Mouse (Mus musculus) left cerebral cortex, adult 9 months (tissue): ENCODE data around the gene Psmd2.

Experiments used
- DNase-seq, 2 experiments: peaks; one replicate each; pipeline ENCODE4 v3.0.0; 2022; ENCODE audit warnings: low spot score in 2 of 2

The Psmd2 gene

DNA sequence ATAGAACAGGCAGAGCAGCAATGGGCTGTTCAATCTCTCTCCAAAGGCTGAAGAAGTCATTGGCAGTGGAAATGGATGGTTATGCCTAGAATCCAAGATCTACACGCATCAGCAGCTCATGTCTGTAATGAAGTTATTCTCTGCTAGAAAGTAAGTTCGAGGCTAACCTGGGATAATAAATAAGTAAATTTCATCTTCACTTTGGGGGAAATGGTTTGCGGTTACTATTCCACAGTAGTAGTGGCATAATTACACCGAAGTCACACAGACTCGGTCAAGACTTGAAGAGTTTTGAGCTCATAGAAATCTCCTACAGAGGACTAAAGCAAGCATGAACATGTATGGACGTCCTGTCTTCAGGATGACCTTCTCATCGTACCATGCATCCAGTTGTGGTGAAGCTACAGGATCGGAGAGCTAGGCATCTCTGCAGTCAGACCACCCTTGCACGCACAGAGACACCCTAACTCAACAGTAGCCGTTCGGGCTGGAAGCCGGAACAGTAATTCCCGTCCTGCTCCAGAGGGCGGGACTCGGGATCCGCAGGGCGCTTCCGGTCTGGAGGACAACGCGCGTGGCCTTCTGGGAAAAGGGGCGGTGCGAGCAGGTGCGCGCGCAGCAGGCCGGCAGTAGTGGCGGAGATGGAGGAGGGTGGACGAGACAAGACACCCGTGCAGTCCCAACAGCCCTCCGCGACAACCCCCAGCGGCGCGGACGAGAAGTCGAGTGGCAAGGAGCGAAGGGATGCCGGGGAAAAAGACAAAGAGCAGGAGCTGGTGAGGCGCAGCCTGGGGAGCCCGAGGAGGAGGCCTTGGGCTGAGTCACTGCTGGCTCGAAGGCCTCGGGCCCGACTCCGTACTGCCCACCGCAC is at the start of gene Psmd2:
TSS of gene Psmd2 (plus strand) at position 577 of the 871 bp plus-strand sequence.
- peak; percentile 79 to 95 for DNase-seq

GRCm38 (mm10) chr16:20604705-20605104 is 46.7 kb upstream of the Psmd2 start:
- no peak for DNase-seq

DNA sequence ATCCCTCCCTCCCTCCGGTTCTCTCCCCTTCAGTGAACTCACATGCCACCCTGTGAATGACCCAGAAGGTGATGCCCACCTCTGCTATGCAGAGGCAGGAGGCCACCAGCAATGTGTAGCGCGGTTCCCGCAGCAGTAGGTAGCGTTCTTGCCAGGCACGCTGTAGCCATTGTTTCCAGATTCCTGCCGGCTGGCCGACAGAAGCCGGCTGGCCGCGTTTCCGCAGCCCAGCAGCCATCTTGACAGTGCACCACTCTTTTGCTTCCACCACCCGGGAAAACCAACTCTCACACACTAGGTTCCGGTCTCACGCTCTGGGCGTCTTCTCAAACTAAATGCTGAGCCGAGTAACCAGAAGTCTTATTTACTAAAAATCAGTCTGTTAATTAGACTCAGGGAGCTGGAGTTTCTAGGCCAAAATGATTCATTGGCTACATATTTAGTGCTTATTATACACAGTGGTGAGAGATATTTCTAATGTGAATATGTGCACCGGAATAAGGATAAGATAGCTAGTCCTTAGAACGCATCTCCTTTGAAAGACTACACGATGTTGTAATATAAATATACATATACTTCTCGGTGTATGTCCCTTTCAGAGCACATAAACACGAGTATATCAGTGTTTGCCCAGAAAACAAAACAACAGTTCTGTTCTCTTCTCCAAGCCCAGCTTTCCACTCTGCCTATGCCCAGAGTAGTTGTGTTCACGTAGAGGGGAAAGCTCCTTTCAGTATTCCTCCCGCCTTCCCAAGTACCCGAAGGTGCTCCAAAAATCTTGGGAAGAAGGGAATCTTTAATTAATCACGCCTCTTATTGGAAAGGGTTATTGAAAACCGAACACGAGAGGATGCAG is 40.7 kb upstream of the Psmd2 start:
- DNase-seq, result peak in 1 of 2 experiments; percentile 80

DNA sequence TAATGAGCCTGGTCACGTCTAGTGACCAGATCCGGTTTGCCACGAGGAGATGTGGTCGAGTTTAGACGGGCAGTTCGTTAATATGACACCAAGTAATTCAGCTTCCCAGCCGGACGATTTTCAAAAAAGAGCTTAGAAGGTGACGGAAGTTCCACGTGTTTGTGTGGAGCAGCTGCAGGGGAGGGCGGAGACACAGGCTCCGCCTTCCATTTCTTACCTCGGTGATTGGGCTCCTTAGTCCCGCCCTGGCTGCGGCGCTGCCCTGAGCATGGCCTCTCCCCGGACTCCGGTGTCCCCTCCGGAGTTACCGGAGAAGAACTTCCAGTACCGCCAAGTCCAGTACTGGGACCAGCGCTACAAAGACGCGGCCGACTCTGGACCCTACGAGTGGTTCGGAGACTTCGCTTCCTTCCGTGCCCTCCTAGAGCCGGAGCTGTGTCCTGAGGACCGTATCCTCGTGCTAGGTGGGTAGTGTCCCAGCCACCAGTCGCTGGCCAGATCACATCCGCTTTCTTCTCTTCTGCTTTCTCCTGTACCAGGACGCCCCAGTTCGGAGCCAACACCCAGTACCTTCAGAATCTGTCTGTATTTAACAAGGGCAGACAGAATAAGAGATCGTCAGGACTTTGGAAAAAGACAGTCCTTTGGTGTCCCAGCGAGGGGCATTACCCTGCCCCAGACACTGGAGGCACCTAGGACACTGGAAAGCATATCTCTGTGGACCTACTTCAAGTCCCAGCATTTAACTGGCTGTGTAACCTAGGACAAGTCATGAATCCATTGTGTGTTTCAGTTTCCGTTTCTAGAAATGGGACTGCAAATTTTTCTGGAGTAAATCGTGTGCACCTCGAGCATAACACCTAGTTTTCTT is 39.9 kb upstream of the Psmd2 start, which contains the start of the genes Eef1akmt4, Gm49333 and Alg3:
TSS of gene Eef1akmt4 (plus strand) at position 237 of the 871 bp plus-strand sequence.
TSS of gene Gm49333 (plus strand) at position 254 of the 871 bp plus-strand sequence.
TSS of gene Alg3 (minus strand) at position 379 of the 871 bp plus-strand sequence.
- peak in 1 of 2 experiments; percentile 78 for DNase-seq

DNA sequence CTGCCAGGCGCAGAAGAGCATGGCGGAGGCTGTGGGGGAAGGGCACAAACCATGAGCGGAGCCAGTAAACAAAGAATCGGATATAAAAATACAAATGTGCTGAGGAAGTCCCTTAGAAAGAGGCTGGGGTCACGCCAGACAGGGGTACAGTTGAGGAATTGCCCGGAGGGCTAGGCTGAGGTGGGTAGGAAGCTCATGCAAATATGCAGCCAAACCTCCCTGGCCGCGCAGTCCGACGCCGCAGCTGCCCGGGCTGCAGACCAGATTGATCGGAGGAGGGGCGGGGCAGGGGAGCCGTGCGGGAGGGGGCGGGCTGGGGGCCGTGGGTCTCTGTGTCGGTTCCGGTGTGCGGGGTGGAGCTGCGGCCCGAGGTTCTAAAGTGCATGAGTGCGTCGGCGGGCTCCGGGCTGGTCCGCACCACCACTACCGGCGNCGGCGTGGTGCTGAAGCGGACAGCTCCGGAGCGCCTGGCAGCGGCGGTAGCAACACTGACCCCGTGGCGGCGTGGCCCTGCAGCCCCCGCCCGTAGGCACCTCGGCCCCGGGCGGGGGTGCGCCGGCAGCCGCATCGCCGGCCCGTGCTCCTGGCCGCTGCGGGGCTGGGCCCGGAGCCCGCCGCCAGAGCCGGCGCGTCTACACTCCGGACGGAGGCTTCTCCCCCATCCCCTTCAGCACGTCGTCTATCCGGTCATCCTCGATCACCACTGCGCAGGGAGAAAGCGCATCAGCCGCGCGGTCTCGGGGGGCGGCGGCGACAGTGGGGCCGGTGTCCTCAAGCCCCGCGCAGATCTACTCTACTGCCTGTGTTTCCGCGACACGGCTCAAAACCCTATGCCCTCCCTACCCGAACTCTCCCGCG is 31.7 kb upstream of the Psmd2 start:
- DNase-seq, result no peak

DNA sequence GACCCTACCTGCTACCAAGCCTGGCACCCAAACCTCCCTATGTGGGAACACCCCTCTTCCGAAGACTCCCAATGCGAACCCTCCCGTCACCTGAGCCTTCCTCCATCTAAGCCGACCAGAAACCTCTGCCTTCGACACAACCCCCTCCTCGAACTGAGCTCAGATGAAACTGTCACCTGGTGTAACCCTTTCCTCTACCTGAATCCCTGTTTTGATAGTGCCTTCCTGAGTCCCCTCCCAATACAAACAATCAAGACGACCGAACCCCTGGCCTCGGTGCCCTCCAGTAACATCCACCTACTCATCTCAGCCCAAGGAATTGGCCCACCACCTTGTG is 31.1 kb upstream of the Psmd2 start:
- DNase-seq, result no peak

GRCm38 (mm10) chr16:20620751-20621190 is 30.7 kb upstream of the Psmd2 start:
- no peak for DNase-seq

- DNase-seq, result peak in 1 of 2 experiments; percentile 38
These were observed 30.1 kb upstream of the Psmd2 start, which contains the start of gene Camk2n2 for GRCm38 (mm10) chr16:20621191-20621990. Gene Camk2n2, minus strand, starts transcription at chr16:20621287.

DNA sequence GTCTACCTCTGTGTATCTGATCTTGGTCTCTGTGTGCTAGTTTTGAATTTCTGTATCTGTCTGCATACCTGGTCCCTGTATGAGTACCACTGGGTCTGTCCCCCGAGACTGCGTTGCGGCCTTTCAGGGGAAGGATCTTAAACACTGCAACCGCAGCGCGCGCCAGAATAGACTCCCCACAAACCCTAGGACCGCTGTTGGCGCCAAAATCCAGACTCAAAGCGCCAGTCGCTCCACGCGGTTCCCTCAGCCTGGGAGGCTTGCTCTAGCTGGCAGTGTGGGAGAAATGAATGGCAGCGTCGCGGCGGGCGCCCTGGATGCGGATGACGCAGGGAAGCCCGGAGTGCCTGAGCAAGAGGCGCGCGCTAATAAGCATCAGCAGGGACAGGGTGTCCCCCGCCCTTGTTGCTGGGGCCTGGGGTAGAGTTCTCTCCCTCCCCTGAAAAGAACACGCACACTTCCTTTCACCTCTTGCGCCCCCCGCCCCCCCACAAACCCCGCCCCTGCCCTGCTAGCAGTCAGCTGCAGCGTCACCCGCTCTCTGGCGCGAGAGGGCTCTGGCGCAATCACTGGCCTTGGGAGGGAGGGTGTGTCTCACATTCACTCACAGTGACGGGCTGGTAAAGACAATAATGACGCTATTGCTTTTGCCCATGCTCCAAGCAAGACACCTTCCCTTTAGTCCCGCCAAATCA is 29.3 kb upstream of the Psmd2 start:
- peak in 1 of 2 experiments; percentile 58 for DNase-seq

DNA sequence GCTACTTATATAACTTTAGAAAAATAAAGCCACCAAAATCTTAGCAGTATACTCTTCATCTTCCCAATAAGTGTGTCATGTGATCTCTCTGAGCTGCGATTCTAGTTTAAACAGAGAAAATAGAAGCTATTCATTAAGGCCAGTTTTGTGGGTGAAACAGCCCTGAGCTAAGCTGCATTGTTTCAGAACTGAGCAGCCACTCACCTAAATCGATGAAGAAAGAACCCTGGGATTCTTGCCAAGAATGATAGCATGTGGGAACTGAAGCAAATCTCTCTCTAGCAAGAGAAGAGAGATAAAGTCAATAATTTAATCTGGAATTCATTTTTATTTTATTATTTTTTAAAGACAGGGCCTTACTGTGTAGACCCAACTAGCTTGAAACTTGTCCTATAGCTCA is 28.2 kb upstream of the Psmd2 start:
- no peak for DNase-seq

GRCm38 (mm10) chr16:20628871-20629391 is 22.5 kb upstream of the Psmd2 start:
- peak; percentile 39 to 58 for DNase-seq

- DNase-seq, result no peak
These were observed 21.5 kb upstream of the Psmd2 start, which contains the start of gene Ece2 for GRCm38 (mm10) chr16:20629731-20630634. Gene Ece2, plus strand, starts transcription at chr16:20629828.

DNA sequence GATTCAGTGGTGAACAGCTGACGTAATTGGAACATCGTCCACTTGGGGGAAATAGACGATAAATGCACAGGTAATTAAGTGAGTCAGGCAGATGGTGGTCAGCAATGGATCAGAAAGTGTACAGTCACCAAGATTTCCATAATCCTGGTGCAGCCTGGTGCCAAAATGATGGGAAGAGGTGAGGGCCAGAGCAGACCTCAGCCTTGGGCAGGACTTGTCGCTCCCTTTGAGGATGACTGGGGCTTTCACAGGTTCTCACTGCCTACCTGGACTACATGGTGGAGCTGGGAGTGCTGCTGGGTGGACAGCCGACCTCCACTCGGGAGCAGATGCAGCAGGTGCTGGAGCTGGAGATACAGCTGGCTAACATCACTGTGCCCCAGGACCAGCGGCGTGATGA is 14.0 kb upstream of the Psmd2 start:
- no peak for DNase-seq

GRCm38 (mm10) chr16:20638367-20638766 is 13.1 kb upstream of the Psmd2 start:
- DNase-seq, result peak in 1 of 2 experiments; percentile 33

DNA sequence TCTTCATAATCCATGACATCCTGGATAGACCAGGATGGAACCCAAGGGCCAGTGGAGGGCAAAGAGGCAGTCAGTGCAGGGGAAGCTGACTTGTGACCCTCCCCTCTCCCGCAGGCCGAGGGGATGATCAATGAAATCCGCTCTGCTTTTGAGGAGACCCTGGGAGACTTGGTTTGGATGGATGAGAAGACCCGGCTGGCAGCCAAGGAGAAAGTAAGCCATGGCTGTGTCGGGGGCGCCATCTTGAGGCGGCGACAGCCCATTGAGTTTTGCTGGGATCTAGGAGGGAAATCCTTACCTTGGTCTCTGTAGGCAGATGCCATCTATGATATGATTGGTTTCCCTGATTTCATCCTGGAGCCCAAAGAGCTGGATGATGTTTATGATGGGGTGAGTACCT is 9.3 kb upstream of the Psmd2 start:
- DNase-seq, result peak in 1 of 2 experiments; percentile 77

DNA sequence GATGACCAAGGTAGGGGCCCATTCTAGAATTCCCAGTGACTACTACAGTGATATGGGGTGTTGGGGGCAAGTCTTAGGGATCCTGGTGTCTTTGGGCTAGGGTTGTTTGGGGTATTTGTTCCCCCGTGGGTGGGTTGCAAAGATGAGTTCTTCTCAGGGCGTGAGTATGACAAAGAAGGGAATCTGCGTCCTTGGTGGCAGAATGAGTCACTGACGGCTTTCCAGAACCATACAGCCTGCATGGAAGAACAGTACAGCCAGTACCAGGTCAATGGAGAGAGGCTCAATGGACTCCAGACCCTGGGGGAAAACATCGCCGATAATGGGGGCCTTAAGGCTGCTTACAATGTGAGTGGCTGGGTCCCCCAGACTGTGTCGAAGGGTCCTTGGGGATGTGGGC is 7.5 kb upstream of the Psmd2 start:
- DNase-seq, result no peak

DNA sequence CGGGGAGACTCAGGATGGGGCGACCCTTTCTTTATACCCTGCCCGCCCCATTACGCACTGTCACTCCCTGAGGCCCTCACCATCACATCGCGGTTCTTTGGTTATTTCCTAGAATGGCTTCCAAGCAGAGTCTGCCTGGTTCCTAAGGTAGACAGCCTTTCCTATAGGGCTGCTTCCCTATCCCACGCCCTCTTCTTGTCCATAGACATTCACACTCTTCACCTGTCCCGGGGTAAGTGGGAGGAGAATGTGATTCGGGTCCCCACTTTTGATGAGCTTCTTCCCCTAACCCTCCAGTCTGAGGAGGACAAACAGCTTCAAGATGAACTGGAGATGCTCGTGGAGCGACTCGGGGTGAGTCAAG is 477 bp downstream of the Psmd2 start:
- no peak for DNase-seq

- no peak for DNase-seq
These were observed 1.9 kb downstream of the Psmd2 start for GRCm38 (mm10) chr16:20653315-20653714.
